Mouse (Mus musculus) midbrain, embryonic 11.5 days (tissue): ENCODE results near the gene Spata33. TPM values are rescaled to one million over a fixed set of nuclear protein-coding genes. Genes with fewer than 3 reads are reported as not detected.
"Not testable (repeated sequence)": the region's sequence is repeated elsewhere in the genome, so short reads cannot be mapped to it uniquely, and the experiment has no call there.

Experiments
- ATAC-seq: fragments of 200-750 bp; cut with Nextera tagmentation; 2 replicates; pipeline ENCODE4 v1.8.0; 2017; ENCODE audit warnings: moderate TSS enrichment, moderate library complexity; ENCODE audit not compliant: low FRiP score
- DNase-seq: peaks from one replicate; pipeline ENCODE4 v3.0.0; 2015; ENCODE audit warnings: low spot score; ENCODE audit errors: missing footprints
- H3K27ac ChIP-seq: fragments of 300-500 bp; sonication (generic); 2 replicates; pipeline ENCODE4 v1.5.1; 2014; ENCODE audit warnings: low read depth, low read length
- H3K27me3 ChIP-seq: fragments of 300-500 bp; sonication (generic); 2 replicates; pipeline ENCODE4 v1.6.1; 2014; ENCODE audit warnings: mild to moderate bottlenecking, low read length, moderate library complexity, mixed read lengths; ENCODE audit not compliant: control insufficient read depth, insufficient read depth
- H3K36me3 ChIP-seq: fragments of 300-500 bp; sonication (generic); 2 replicates; pipeline ENCODE4 v1.6.1; 2014; ENCODE audit warnings: mild to moderate bottlenecking, low read length, moderate library complexity, mixed read lengths; ENCODE audit not compliant: control insufficient read depth, insufficient read depth
- H3K4me1 ChIP-seq: fragments of 300-500 bp; sonication (generic); 2 replicates; pipeline ENCODE4 v1.6.1; 2014; ENCODE audit warnings: low read length; ENCODE audit not compliant: control insufficient read depth, insufficient read depth
- H3K4me2 ChIP-seq: fragments of 300-500 bp; sonication (generic); 2 replicates; pipeline ENCODE4 v1.6.1; 2014; ENCODE audit warnings: mild to moderate bottlenecking, moderate library complexity
- H3K4me3 ChIP-seq: fragments of 300-500 bp; sonication (generic); 2 replicates; pipeline ENCODE4 v1.5.1; 2014; ENCODE audit warnings: low read depth, low read length
- H3K9ac ChIP-seq: fragments of 300-500 bp; sonication (generic); 2 replicates; pipeline ENCODE4 v1.6.1; 2014; ENCODE audit warnings: low read length
- H3K9me3 ChIP-seq: fragments of 300-500 bp; sonication (generic); 2 replicates; pipeline ENCODE4 v1.6.1; 2016; ENCODE audit warnings: low read length; ENCODE audit not compliant: control insufficient read depth
- WGBS: fragments of 180-500 bp; shearing (Covaris S2); extraction: QIAGEN DNeasy Blood & Tissue Kit; methylation state at CpG from one replicate; pipeline ENCODE4 v1.1.7; 2014; 5-methylcytosine and 5-hydroxymethylcytosine counted together
- polyA plus RNA-seq: library from polyadenylated mRNA; unstranded; fragments of >200 nt; fragmentation: Nextera tagmentation; extraction: Ambion mirVana; gene quantifications from 2 replicates; pipeline ENCODE4 v1.2.1, GENCODE M21; 2014

Spata33 gene
- polyA plus RNA-seq, 1 experiment from 2014 or later, result 5.9 TPM

DNA sequence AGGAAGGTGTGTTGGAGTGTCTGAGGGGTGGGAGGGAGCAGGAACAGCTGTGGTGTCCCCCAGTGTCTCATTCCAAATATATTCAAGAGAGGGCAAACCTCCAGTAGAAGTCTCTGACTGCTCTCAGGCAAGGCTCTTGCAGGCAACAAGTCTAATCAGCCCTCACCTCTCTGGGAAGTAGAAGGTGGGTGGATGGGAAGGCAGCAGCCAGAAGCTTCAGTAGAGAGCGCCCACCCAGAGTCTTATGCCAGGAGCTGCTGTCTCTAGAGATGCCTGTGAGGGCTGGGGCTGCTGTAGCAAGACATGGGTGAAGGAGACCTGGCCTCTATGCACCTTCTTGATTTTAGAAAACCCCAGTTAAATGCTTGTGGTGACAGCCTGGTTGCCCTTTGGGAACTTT, 15.8 kb downstream of the Spata33 start:
- Histone ChIP-seq H3K4me3 (no peak overlapping the region), H3K27ac (no peak overlapping the region), H3K9me3 (no peaks in the 10 kb centered on the region), H3K4me1 (peaks cover 10% of the 10 kb centered on the region), H3K4me2 (no peak overlapping the region), H3K36me3 (no peaks in the 10 kb centered on the region; the same call in 1 of the 2 replicates), H3K27me3 (peaks cover under 1% of the 10 kb centered on the region; the same call in 1 of the 2 replicates), H3K9ac (no peak overlapping the region)
- no peak for ATAC-seq
- DNase-seq, result no peak
- 94% methylated on average over 1 of the region's 1 CpGs for WGBS

DNA sequence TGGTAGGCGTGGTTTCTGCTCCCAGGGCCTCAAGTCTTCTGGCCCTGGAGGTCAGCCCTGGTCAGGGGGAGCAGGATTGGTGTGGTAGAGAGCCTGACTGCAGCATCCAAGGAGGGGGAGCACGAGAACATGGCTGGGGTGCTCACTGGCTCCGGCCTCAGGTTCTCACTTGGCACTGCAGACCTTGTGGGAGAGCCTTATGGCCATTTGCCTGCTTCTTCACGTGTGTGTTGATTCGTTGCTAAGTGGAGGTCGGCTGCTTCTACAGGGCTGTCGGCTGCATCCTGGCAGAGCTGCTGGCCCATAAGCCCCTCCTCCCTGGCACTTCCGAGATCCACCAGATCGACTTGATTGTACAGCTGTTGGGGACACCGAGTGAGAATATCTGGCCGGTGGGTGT, 17.7 kb downstream of the Spata33 start:
- H3K36me3 ChIP-seq, H3K9me3 ChIP-seq, DNase-seq, H3K27ac ChIP-seq, H3K9ac ChIP-seq, ATAC-seq, H3K4me2 ChIP-seq, H3K4me1 ChIP-seq, H3K4me3 ChIP-seq: not testable (repeated sequence)
- peaks cover 11% of the 10 kb centered on the region; the same call in 1 of the 2 replicates for H3K27me3 ChIP-seq
- WGBS, result 87% methylated on average over 11 of the region's 11 CpGs

DNA sequence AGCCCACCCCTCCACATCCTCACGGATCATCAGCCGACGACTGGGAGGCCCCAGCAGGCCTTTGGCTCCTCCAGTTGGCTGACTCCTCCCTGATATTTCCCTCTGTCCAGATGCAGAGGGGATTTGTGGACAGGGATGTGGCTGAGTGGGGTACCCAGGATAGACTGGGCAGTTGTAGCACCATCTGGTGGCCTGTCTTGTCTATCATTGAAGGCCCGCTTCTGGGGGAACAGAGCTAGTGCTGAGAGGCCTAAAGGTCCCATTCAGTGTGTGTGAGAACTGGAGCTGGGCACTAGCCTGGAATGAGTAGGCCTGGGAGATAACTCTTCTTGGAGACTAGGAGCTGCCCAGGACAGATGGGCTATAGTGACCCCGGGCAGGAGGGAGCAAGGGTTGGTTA, 19.1 kb downstream of the Spata33 start:
- H3K4me2 ChIP-seq, result no peak overlapping the region
- H3K9me3 ChIP-seq, result no peaks in the 10 kb centered on the region
- H3K27ac ChIP-seq, result no peak overlapping the region
- ATAC-seq, result no peak
- DNase-seq, result no peak
- 65% methylated on average over 5 of the region's 5 CpGs for WGBS
- H3K4me3 ChIP-seq, result no peak overlapping the region
- H3K36me3 ChIP-seq, result no peaks in the 10 kb centered on the region; the same call in 1 of the 2 replicates
- no peak overlapping the region for H3K9ac ChIP-seq
- H3K27me3 ChIP-seq, result peaks cover 13% of the 10 kb centered on the region; the same call in 1 of the 2 replicates
- peaks cover 7% of the 10 kb centered on the region for H3K4me1 ChIP-seq

DNA sequence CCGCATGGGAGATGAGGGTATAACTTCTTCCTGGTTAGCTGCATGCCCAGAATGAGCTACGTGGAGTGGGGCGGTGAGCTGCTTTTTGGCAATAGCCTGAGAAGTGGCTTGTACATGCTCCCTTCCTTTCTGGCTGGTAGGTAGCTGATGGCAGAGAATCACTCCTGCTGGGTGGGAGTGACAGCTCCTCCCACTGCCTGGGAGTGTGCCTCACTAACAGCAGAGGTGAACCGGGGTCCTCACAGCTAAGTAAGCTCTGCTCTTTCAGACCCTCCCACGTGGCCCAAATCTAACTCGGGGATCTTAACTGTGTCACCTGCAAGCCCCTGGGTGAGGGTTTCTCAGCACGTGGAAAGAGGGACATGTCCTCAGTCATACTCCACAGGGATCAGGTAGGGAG, 19.9 kb downstream of the Spata33 start:
- WGBS, result 32% methylated on average over 7 of the region's 7 CpGs
- Histone ChIP-seq H3K4me1 (peaks cover 7% of the 10 kb centered on the region), H3K4me3 (no peak overlapping the region), H3K9ac (no peak overlapping the region), H3K4me2 (no peak overlapping the region), H3K36me3 (no peaks in the 10 kb centered on the region), H3K27me3 (peaks cover 13% of the 10 kb centered on the region; the same call in 1 of the 2 replicates), H3K27ac (no peak overlapping the region), H3K9me3 (no peaks in the 10 kb centered on the region)
- DNase-seq, result no peak
- no peak for ATAC-seq

DNA sequence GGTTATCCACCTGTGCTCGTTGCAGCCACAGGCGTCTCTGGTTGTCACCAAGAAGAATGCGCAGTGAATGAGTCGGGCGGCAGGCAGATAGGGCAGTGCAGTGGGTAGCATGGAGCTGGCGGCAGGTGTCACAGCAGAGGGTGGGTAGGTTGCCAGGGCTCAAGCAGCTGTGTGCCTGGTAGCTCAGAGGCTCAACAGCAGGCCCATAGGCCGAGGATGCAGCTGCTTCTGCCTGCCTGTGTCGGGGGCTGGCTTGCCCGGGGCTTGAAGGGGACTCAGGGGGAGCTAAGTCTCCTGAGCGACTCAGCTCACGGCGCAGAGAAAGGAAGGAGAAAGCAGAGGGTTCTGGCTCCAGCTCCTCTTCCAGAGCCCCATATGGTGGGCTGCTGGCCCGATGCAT, 20.7 kb downstream of the Spata33 start:
- Histone ChIP-seq H3K27ac (no peak overlapping the region), H3K27me3 (peaks cover 13% of the 10 kb centered on the region; the same call in 1 of the 2 replicates), H3K4me3 (no peak overlapping the region), H3K4me1 (peaks cover 7% of the 10 kb centered on the region), H3K9ac (no peak overlapping the region), H3K36me3 (no peaks in the 10 kb centered on the region), H3K9me3 (no peaks in the 10 kb centered on the region), H3K4me2 (no peak overlapping the region)
- ATAC-seq (no peak), DNase-seq (no peak)
- 64% methylated on average over 13 of the region's 13 CpGs for WGBS

DNA sequence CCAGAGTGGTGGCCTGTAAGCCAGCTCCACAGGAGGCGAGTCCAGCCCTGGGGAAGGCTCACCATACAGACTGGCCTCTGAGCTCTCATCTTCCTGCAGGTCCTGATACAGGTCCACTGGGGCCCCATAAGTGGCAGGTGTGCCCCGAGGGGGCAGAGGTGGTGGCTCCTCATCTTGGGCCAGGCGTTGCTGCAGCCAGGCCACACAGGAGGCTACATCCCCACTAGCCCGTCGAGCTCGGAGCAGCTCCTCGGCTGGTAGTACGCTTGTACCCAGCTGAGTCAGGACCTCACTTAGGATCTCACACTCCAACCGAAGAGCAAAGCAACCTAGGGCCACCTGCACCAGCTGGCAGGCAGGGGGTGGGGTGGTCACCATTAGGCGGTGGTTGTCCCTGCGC, 21.1 kb downstream of the Spata33 start:
- peaks cover 13% of the 10 kb centered on the region; the same call in 1 of the 2 replicates for H3K27me3 ChIP-seq
- no peak overlapping the region for H3K9ac ChIP-seq
- H3K4me1 ChIP-seq, result peaks cover 7% of the 10 kb centered on the region
- no peak overlapping the region for H3K27ac ChIP-seq
- no peak for ATAC-seq
- WGBS, result 81% methylated on average over 11 of the region's 11 CpGs
- DNase-seq, result no peak
- no peaks in the 10 kb centered on the region for H3K36me3 ChIP-seq
- H3K4me3 ChIP-seq, result no peak overlapping the region
- H3K9me3 ChIP-seq, result no peaks in the 10 kb centered on the region
- H3K4me2 ChIP-seq, result no peak overlapping the region

DNA sequence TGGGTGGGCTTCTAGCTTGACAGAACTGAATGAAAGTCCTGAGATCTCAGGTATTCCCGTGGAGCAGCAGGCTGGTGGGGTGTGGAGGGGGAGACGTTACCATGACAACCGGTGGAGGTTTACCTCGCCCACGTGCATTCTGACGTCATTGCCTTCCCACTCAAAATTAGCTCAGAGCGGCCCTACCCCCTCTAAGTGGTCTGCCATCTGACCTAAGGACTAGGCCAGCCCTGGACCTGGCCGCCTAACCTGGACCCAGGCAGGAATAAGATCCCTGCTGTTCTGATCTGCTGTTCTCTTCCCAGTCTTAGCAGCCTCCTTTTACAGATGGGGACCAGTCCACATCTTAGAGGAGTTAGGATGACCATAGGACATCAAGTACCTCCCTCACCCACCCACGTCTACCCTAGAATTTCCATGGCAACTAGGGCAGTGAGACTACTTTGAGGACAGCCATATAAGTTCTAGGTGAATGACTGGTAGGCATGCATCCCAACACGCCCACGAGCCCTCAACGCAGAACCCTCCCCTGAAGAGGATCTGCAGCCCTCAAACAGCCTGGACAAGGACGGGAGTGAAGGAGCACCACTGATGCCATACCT, 22.4 kb downstream of the Spata33 start:
- no peak overlapping the region for H3K27ac ChIP-seq
- H3K4me2 ChIP-seq, result peak overlapping the region; percentile 79
- 34% methylated on average over 13 of the region's 13 CpGs for WGBS
- H3K9ac ChIP-seq, result peak overlapping the region; percentile 58
- DNase-seq (no peak), ATAC-seq (peak; percentile 10; the same call in 1 of the 2 replicates)
- H3K27me3 ChIP-seq, result peaks cover 13% of the 10 kb centered on the region; the same call in 1 of the 2 replicates
- no peaks in the 10 kb centered on the region for H3K9me3 ChIP-seq
- H3K36me3 ChIP-seq, result no peaks in the 10 kb centered on the region
- peak overlapping the region; percentile 44 for H3K4me3 ChIP-seq
- H3K4me1 ChIP-seq, result peaks cover 7% of the 10 kb centered on the region

DNA sequence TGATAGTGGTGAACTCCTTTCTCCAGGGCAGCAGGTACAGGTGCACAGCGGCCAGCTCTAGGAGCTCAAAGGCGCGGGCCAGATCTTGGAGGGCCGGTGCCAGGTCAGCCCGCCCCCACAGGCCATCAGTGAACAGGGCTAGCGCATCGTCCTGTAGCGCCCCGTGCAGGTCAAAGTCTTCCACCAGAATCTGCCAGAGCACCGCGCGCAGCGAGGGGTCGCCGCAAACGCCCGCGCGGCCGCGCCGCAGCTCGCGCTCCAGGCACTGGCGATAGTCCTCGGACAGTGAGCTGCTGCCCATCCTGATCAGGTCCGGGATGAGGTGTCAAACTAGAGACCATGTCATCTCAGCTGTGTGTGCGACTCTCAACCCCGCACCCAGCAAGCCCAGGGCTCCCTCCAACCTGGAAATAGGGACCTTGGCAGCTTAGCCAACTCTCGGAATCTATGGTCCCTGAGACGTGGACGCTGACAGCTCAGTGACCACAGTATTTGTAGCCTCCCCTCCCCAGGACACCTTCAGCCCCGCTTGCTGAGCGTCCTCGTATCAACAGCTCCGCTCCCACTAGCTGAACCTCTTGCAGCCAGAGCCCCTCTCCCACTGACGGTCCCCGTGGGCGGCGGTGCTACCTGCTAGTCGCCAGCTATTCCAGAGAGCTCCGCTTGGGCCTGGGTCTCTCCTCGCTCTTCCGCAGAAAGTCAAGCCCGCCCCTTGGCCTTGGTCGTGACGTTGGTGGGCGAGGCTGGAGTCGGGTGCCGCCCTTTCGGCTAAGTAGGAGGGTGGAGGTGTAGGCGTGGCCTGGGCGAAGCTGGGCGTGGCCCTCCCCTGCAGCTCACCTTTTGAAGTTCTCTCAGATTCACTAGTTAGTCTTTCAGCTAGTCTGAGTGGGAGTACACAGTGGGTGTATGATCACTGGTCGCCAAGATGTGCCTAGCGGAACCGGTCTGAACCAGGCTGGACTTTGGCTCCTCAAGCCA, 23.2 kb downstream of the Spata33 start, which contains the start of gene Spata2l:
Gene Spata2l (minus strand): TSS at position 714 of the 978 bp plus-strand sequence.
- Histone ChIP-seq H3K9me3 (no peaks in the 10 kb centered on the region), H3K4me1 (peaks cover 7% of the 10 kb centered on the region), H3K27ac (no peak within 1 kb of the TSS), H3K4me2 (peak within 1 kb of the TSS; percentile 79), H3K9ac (peak within 1 kb of the TSS; percentile 58), H3K36me3 (no peaks in the 10 kb centered on the region), H3K27me3 (peaks cover 13% of the 10 kb centered on the region; the same call in 1 of the 2 replicates), H3K4me3 (peak within 1 kb of the TSS; percentile 44)
- DNase-seq (peak; percentile 97), ATAC-seq (peak; percentile 89)
- 1% methylated on average over 57 of the region's 57 CpGs for WGBS

DNA sequence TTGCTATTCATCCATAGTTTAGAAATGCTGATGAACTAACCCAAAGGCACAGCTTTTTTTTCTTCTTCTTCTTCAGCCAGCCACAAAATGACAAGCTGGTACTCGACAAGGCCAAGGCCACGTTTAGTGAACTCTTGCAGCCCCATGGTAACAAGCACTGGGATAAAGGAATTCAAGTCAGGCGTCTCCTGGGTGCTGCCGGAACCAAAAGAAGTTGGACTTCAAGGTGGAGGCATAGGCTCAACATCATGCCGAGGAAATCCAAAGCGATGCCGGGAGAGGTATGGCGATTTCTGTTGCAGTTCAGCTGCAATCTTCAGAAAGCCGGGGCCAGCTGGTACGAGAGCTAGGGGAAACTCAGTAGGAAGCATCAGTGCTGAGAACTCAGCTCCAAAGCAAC, 26.8 kb downstream of the Spata33 start:
- WGBS, result 82% methylated on average over 10 of the region's 10 CpGs
- Histone ChIP-seq H3K4me1 (peaks cover 7% of the 10 kb centered on the region), H3K9me3 (no peaks in the 10 kb centered on the region), H3K4me2 (no peak overlapping the region), H3K27me3 (peaks cover 8% of the 10 kb centered on the region; the same call in 1 of the 2 replicates), H3K4me3 (no peak overlapping the region), H3K9ac (no peak overlapping the region), H3K36me3 (no peaks in the 10 kb centered on the region), H3K27ac (no peak overlapping the region)
- no peak for DNase-seq
- no peak for ATAC-seq
